Mouse (Mus musculus) bone marrow, adult 2 months (tissue): ENCODE data around the gene Nanos3.

Experiments used
- CTCF ChIP-seq: fragments of 200-500 bp; IDR thresholded peaks from 2 replicates; pipeline ENCODE4 v1.5.1; 2011; ENCODE audit warnings: low read length, control low read depth; ENCODE audit not compliant: control insufficient read depth, insufficient read depth
- POLR2A ChIP-seq: fragments of 200-500 bp; IDR thresholded peaks from 2 replicates; pipeline ENCODE4 v1.6.1; 2011; ENCODE audit warnings: low read depth, mild to moderate bottlenecking, control low read depth, low read length, borderline replicate concordance; ENCODE audit not compliant: control insufficient read depth

DNA sequence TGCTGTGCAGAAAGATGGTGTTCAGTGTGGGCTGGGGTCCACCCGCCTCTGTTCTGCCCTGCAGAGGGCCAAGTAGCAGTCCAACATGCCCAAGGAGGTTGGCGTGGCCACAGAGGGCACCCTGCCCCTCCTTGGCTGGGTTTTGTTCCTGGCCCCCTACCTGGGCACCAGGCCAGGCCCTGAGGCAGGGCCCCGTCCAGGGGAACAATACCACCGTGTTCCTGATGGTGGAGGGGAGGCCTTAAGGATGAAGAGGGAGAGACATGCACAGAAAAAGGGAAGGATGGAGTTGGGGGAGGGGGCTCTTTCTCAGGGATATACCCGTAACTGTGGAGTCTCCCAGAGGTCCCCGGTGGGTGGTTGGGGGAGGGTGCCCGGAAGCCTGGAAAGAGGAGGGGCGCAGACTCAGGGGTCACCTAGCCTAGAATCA is 15.1 kb upstream of the Nanos3 start:
- no peak for TF ChIP-seq CTCF
- no peak for TF ChIP-seq POLR2A
